Mouse (Mus musculus) 3T3-L1 (cell line): ENCODE data around the gene Slc26a5.

Experiments
- DNase-seq: peaks from one replicate; pipeline ENCODE4 v3.0.0-alpha.2; 2015; ENCODE audit warnings: low read depth, low spot score

Gene Slc26a5

GRCm38 (mm10) chr5:21865346-21866107 lies at the start of gene Slc26a5:
TSS of gene Slc26a5 (minus strand) at chr5:21865604.
- no peak for DNase-seq

GRCm38 (mm10) chr5:21914776-21915175 lies 49.4 kb upstream of the Slc26a5 start:
- DNase-seq, result no peak

DNA sequence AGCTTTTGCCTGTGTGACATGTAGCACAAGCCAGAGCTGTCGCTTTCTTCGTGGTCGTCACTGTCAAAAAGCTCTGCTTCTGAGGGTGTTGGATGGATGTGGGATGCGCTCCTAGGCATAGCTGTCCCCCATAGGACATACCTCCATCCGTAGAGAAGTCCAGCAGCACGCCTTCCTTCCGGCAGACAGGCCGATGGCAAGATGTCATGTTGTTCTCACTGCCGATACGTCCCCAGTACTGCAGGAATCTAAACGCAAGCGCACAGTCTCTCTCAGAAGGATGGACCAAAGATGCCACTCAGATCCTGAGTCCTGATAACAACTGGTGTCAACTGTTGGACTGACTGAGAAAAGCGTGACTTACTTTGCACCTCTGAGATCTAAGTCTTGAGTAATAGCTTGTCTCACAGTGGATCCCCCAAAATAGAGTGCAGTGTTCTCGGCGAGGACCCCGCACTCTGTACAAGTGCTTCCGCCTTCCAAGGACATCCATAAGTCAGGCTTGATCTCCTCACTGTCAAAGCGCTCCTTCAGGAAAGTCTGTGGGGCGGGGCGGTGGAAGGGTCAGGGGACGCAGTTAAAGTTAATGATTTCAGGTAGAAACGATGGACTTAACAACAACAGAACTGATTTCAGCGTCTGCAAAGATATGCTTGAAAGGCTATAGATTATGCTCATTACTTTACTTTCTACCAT lies 47.6 kb upstream of the Slc26a5 start:
- DNase-seq, result no peak

DNA sequence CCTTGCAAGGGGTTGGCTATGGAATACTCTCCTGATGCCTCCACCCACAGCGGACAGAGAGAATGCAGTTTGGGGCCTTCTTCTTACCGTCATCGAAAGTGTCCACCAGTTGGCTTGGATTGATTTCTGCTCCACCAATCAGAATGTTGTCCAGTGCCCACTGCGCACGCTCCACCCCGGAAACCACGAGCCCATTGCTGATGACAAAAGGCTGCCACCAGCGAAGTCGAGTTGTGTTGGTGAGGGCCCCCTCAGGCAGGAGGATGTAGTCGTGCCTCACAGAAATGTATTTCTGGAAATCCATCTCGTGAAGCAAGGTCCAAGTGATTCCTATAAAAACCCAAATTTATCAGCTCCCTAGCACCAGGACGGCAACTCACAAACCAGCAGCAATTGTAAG lies 45.3 kb upstream of the Slc26a5 start:
- DNase-seq, result no peak

GRCm38 (mm10) chr5:21909713-21910112 lies 44.3 kb upstream of the Slc26a5 start:
- peak; percentile 66 for DNase-seq

DNA sequence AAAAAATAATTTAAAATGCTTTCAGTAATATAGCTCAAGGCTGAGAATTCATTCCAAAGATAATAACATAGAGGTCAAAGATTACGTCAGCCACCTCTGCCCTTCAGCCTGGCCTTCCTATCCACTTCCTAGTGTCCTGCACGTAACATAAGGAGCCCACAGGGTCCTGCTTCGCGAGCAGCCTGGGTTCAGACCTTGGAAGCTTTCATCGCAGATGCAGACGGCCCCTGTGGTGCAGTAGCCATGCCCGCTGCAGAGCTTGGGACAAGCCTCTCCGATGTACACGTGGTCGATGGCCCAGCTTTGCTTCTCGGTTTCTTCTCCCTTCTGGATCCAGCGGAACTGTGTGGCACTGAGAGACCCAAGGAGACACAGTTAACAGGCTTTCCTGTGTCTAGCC lies 36.0 kb upstream of the Slc26a5 start:
- DNase-seq, result no peak

DNA sequence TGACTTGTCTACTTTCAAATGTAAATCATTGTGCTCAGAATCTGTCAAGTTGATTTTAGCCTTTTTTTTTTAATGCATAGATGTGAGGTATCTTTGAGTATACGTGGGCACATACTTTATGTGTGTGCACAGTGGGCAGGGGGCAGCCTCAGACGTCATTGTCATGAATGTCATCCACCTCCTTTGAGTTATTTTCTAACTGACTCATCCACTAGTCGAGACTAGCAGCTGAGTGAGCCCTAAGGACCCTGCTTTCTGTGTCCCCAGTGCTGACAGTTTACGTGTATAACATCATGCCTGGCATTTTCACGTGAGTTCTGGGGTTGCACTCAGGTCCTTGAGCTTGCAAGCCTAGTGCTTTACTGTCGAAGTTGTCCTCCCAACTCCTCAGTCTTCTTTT lies 35.5 kb upstream of the Slc26a5 start:
- DNase-seq, result no peak

DNA sequence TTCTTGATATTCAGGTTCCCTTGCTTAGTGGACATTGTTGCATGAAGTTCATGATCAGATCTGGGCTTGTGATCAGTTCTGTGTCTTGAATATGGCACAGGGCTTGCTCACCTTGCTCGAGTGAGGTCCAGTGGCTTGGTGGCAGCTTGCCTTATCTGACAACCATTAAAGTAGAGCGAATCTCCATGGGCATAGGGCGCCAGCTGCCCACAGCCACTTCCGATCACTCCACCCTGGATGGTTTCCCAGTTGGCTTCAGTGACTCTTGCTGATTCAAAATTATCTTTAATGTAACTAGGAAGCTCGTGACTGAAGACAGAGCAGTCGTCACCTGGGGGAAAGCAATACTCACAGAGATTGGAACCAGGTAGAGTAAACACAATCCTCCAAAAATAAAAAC lies 33.5 kb upstream of the Slc26a5 start:
- DNase-seq, result no peak

GRCm38 (mm10) chr5:21896586-21896985 lies 31.2 kb upstream of the Slc26a5 start:
- no peak for DNase-seq

GRCm38 (mm10) chr5:21894168-21894567 lies 28.8 kb upstream of the Slc26a5 start:
- DNase-seq, result no peak

DNA sequence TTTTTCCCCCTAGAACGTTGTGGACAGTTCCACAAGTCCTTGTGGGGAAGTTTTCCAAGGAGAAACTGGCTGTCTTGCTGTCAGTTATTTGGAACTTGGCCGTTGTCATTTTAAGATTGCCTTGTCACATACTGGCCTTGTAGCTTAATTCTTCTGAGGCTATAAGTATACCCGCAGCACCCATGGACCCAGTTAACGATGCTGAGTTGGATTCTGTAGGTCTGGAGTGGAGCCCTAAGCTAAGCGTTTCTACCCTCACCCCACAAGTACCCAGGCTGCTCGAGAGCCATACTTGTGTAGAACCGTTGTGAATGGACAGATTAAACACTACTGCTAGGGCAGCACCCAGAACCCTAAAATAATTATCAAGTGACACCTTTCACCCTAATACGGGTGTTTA lies 1.3 kb upstream of the Slc26a5 start:
- DNase-seq, result no peak

DNA sequence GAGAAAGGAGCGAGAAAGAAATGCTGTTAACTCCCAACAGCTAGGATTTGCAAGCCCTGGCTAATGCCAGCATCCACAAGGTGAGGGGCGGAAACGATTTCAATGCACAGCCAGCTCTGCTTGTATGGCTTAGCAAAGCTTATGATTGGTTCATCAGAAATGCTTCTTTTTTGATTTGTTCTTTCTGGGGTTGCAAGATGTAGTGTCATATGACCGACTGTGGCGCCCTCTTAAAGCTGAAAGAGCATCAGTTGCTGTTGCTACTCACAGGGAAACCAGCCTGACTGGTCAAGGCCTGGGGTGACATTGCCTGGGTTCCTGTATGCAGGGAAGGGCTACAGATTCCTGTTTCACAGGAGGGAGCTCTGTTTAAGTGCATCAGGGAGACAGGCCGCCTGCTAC lies 908 bp upstream of the Slc26a5 start:
- no peak for DNase-seq

- DNase-seq, result no peak
Observed at GRCm38 (mm10) chr5:21858653-21859052, 6.8 kb downstream of the Slc26a5 start.

- no peak for DNase-seq
Observed at GRCm38 (mm10) chr5:21851679-21852340, 13.6 kb downstream of the Slc26a5 start.

DNA sequence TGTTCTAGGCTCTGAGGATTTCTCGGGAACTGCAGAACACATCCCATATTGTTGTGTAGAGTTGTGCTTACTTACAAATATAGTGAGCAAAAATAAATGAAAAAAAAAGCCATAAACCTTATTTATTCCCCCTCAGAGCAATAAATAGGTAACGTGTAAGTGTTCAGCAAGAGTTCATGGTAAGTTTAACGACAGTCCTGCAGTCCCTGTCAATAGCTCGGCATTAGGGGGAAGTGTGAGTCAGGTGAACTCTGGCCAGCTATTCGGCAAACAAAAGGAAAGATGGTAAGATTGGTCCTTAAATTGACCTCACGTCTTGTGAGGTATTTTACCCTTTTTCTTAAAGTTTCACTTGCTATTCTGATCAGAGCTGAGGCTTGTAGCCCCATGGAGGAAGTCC lies 18.0 kb downstream of the Slc26a5 start:
- DNase-seq, result no peak

GRCm38 (mm10) chr5:21846616-21847290 lies 18.7 kb downstream of the Slc26a5 start:
- DNase-seq, result no peak

GRCm38 (mm10) chr5:21844676-21845075 lies 20.7 kb downstream of the Slc26a5 start:
- DNase-seq, result peak; percentile 41

DNA sequence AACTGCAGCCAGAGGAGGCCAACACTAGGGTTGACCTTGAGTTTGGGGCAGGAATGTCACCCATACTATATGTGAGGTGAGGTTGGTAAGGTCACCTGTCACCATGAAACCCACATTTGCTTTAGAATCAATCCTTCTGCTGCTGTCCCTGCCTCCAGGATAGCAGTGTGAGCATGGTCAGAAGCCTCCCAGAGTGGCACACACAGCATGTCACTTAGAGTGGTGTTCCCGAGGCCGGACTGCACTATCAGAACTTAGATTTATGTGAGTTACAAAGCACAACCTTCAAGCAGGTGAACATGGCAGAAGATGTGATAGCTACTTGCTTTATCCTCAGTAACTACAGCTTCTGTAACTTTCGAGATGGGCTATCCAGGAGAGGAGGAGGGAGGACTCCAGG lies 33.6 kb downstream of the Slc26a5 start:
- DNase-seq, result no peak

GRCm38 (mm10) chr5:21828855-21829254 lies 36.5 kb downstream of the Slc26a5 start:
- no peak for DNase-seq

GRCm38 (mm10) chr5:21827643-21828042 lies 37.8 kb downstream of the Slc26a5 start:
- DNase-seq, result no peak

DNA sequence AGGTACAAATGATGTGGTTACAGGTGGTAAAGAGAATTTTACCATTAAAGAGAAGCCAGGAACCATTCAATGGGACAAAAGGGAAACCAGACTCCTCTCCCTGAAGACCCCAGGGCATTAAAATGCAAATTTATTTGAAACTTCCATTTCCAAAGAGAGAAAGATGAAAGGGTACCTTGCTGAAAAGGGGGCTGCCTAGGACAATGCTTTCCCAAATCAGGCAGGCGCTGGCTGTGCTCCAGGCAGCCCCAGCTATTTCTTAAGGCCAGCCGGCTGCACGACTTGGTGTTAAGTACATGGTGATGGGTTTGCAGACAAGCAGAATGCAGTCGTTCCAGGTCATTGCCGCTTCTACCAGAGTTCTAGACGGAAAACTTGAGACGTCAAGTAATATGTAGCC lies 39.0 kb downstream of the Slc26a5 start:
- no peak for DNase-seq

DNA sequence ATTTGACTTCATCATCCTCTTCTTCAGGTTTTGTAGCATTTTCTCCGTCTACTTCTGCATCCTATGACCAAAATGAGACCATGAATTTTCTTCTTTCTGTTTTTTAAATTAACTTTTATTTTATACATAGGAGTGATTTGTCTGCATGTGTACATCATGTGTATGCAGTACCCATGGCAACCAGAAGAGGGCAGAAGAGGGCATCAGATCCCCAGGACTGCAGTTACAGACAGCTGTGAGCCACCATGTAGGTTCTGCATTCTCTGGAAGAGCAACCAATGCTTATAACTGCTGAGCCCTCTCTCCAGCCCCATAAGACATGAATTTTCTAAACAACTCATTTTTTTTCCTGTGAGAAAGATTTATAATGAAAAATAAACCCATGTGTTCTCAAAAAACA lies 51.4 kb downstream of the Slc26a5 start:
- peak; percentile 62 for DNase-seq
